Mouse (Mus musculus) telencephalon, adult 2 months (tissue): ENCODE results near the gene Ankrd42.

Experiments
- DNase-seq: peaks from one replicate; pipeline ENCODE4 v3.0.0-alpha.2; 2011; ENCODE audit warnings: low read depth, low spot score

Ankrd42 gene

DNA sequence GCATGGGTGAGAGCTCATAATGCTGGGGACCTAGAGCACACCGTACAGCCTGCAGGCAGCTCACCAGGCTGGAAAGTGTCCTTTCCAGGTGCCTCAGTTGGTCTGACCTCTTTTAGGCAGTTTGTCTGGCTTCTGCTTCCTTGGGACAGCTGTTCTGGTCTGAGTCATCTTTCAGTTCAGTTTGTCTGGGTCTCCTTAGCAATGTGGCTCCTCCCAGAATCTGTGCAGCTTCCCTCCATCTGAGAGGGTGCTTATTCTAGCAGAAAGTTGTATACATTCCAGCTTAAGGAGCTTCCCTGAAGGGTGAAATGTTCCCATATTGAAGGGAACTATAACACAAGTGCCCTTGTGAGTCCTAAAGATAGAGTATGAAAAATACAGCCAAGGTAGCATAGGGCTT, 70.2 kb downstream of the Ankrd42 start:
- no peak for DNase-seq

GRCm38 (mm10) chr7:92560986-92561876, 75.7 kb downstream of the Ankrd42 start, which contains the start of gene Ccdc90b:
Ccdc90b (plus strand) TSS chr7:92561149.
- peak; percentile 99 for DNase-seq

GRCm38 (mm10) chr7:92558744-92559143, 78.2 kb downstream of the Ankrd42 start:
- no peak for DNase-seq

DNA sequence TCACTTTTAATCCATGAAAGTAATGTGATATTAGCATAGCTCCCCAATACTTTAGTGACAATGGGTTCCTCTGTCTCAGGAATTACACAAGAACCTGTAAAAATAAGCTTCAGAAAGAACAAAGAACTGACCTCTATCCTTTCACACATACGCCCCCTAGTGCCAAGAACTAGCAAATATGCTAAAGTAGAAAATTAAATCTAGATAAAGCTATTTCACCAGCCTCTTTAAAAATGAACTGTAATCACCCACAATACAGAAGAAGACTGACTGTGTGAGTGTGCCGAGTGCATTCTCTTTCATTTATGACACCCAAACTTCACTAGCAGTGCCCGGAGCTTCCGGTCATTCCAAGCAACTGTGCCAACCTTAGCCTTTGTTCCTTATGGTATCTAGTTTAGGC, 86.0 kb downstream of the Ankrd42 start:
- DNase-seq, result no peak

GRCm38 (mm10) chr7:92550248-92550989, 86.5 kb downstream of the Ankrd42 start:
- no peak for DNase-seq

GRCm38 (mm10) chr7:92546763-92547162, 90.2 kb downstream of the Ankrd42 start:
- no peak for DNase-seq

GRCm38 (mm10) chr7:92532351-92533036, 104.4 kb downstream of the Ankrd42 start:
- peak; percentile 35 for DNase-seq
